Mouse (Mus musculus) c-Kit-positive CD71-positive TER-119-negative erythroid progenitor cells, embryonic 14.5 days (primary cell): Measurements from ENCODE around the gene Kalrn.
A peak's percentile ranks its signal among the peaks of the same experiment; 100 is the strongest.

Experiments used
- DNase-seq: peaks from one replicate; pipeline ENCODE4 v3.0.0-alpha.2; 2013; ENCODE audit warnings: low read depth

Kalrn gene

DNA sequence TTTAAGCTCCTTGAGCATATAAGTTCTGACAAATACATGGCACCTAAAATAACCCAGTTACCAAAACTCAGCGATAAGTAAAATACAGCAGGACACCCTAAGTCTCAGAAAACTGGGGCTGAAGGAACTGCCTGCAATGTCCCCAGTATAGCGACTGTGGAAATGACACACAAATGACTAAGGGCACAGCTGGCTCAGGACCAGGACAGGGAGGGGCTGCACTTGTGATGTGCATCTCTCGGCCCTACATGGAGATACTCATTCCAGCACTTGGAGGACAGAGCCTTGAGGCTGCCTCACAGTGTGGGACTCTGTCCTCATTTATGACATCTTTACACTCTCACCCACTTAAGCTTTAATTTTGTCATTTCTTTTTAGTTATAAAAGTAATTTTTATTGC, 497.2 kb downstream of the Kalrn start:
- DNase-seq = no peak

DNA sequence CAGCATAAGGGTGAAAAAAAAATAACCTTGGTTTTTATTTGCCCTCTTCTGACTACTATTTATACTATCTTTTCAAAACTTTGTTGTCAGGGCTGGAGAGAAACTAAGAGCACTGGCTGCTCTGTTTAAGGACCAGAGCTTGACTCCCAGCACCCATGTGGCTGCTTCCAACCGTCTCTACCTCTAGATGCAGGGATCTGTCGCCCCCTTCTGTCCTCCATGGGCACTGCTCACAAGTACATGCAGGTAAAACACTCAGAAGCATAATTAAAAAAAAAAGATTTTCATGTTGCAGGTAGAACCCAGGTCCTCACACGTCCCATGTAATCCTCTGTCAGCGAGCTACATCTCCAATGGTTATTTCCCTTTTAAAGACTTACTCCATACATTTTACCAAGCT, 499.4 kb downstream of the Kalrn start:
- DNase-seq = no peak

DNA sequence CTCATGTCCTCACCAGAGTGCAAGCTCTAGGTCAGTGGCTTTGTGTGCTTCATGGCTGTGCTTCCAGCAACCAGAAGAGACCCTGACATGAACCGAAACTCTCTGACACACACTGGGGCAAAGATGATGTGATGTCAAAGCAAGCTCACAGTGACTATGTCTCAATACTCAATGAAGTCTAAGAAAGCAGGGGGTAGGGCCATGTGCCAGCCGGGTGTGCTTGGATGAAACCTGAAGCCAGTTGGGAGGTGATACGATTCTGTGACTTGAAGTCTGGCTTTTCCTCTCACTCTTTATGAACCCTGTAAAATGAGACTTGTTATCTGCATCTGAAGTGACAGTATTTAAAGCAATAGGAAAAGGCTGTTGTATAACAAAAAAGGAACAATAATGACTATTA, 501.2 kb downstream of the Kalrn start:
- DNase-seq = no peak

DNA sequence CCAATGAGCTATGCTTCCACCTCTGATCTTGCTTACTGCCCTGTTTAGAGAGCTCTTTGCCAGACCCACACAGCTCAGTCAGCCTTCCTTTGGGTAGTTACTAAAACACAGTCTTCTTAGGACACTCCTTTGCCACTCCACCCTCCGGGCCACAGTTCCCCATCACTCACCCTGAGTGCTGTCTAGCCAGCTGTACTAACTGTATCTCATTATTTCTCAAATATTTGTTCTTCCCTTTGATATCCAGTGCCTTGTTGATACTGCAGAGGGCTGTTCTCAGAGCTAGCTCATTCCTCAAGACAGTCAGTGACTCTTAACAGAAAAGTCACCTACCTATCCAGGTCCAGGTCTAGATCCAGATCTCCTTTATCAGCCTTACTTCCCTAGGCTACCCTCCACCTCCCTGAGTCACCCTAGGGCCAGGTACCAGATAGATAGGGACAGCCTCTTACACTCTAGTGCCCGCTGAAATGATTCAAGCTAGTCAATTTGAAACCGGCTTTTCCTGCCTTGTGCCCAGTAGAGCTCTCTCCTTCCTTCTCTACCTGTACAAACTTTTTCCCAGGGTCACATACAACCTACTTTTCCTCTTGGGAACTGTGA, 502.0 kb downstream of the Kalrn start:
- DNase-seq = no peak

DNA sequence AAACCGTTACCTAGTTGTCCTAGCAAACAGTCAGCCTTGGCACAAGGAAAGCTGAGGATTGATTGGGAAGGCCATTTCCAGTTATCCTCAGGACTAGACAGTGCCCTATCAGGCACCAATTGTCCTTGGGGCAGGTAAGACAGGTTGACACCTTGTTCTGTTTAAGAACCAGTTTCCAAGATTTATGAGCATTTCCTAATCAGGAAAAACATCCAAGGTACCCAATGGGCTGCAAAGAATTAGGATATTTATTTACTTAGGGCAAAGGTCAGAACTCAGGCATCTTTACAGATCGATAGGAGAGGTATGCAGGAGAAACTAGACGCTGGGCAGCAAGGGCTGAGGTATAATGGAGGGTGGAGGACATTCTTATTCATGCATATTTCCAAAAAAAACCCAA, 503.9 kb downstream of the Kalrn start:
- DNase-seq = no peak

DNA sequence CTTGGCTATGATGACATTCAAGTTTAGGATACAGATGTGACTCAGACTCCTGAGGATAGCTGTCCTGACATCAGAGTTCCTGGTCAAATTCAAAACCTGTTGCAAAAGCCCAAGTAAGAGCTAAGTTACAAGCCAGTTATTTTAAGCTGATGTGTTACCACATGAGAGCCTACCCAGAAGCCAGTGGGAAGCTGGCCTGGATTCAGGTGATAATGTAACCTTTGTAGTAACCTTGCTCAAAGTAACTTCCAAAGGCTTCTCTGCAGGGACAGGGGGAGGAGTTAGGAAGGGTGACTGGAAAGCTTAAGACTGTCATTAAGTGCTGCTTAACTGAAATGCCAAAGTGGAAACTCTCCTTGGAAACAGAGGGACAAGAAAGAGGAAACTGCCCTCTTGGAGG, 506.4 kb downstream of the Kalrn start:
- DNase-seq = no peak

DNA sequence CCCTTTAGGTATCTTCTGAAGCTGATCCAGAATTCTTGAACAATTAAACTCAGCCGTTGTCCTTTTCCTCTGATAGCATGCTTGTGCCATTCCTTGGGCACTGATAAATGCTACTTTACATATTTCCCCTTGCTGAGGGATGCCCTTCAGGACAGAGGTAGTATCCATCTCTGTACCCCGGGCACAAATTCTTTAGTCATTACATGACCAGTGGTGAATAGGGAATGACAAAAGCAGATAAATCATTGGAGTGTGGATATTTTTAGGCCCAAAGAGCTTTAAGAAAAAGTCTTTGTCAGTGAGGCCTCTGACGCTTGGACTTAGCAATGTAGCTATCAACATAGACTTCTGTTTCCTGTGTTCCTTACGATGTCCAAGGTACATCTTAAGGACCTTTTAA, 507.0 kb downstream of the Kalrn start:
- DNase-seq = no peak

DNA sequence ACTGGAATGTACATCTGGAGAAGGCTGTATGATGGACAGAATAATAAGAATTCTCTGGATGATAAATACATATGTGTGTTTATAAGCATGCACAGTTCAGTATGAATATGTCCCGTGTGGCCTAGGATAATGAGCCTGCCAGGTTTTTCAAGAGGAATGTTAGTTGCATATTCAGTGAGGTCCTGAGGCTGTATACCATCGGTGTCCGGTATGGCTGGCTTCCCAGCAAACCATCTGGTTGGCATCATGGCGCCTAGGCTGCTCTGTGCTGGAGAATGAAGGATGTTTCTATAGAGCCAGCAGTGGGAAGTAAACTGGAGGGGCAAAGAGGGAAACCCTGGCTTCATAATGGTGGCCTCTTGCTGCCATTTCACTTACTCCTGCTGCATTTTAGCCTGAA, 510.0 kb downstream of the Kalrn start:
- no peak for DNase-seq

DNA sequence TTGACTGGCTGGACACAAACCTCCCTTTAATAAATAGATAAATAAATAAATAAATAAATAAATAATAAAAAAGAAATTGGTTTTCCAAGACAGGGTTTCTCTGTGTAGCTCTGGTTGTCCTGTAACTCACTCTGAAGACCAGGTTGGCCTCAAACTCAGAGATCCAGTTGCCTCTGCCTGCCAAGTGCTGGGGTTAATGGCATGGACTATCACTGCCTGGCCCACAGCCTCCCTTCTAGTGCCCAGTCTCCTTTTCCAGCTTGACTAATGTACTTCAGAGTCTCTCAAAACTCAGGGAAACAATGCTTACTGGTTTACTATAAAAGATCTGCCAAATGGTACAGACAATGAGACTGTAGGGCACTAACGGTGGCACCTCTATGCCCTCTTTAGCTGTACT, 511.7 kb downstream of the Kalrn start:
- no peak for DNase-seq

DNA sequence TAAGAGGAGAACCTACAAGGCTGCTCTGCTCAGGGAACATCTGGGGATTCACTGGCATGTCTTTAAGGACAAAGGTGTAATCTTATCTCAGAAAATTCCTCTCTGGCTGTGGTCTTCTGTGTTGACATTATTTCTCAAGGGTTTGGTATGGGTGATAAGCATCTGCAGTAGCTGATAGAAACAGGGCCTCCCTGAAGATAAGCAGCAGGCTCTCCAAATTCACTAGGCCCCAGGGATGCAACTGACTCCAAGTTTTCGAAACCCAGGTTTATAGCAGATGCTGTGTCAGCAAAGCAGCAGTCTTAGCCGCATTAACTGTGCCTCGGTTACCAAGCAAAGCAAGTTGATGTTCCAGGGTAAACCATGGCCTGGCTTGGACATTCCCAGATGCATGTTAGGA, 514.7 kb downstream of the Kalrn start:
- no peak for DNase-seq

DNA sequence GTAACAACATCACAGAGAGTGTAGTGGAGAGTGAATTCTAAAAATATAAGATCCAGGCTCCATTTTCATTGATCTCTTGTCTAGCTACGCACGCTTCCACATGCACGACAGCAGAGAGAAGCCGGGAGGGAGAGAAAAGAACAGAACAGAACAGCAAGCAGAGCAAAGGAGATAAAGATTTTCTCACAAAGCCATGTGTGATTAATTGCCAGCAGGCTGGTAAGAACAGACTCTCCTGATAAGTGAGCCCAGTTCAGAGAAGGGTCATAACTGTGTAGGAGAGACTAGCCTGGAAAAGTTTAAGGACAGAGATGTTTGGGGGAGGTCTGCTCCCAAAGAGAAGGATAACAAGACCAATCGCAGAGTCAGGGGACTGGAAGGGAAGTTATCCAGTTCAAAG, 515.9 kb downstream of the Kalrn start:
- DNase-seq = no peak

DNA sequence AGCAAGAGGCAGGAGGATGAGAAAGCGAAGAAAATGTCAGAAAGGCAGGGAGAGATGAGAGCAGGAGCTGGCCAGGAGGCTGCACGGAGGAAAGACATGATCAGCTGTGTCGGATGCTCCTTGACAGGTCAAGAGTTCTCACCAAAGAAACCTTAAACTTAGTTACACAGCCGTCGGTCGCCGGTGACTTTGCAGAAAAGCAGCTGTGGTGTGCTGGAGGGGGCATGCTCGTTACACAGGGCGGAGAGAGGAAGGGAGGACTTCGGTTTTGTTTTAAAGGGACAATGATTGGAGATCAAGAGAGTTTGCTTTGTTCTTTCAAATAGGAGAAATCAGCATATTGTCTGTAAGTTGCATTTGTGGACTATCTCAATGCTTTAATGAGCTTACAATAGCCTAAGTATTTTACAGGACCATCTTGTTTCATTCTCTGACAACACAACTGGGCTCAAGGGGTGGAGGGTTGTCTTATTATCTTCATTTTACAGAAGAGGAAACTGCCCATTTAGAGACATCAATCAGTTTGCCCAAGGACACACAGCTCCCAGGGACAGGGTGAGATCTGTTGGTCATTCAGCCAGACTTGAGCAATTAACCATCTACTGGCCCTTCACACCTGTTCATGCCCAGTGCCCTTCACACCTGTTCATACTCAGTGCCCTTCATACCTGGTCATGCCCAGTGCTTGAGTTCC, 516.8 kb downstream of the Kalrn start:
- no peak for DNase-seq

DNA sequence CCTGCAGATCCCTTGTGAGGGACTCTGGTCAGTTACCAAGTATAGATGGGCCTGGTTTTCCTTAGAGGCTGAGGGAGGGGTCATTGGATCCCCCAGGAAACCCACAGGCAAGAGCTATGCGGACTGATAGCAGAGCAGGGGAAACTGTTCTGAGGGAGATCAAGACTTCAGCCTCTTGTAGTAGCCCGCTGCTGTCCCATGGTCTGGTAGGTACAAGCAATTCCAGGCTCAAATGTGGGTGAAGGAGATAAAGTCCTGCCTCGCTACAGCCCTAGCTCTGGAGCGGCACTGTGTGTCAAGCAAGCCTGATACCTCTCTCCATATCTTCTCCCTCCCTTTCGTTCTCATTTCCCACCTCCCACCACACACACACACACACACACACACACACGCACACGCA, 523.2 kb downstream of the Kalrn start:
- peak; percentile 61 for DNase-seq

DNA sequence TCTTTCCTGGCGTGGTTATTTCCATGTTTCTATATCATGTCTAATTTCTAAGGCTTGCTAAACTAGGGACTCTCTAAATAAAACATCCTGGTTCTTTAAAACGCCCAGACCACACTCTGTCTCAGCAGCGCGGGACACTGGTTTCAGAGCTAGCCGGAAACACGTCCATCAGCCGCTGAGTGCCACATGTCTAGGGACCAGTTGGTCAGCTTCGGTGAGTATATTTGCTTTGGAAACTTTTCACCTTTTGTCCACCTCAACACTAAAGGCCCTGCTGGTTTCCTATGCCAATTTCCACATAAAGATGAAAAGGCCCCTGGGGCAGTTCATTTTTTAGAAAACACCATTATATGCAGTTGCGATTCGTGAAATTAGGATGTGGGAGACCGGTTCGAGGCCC, 524.0 kb downstream of the Kalrn start:
- DNase-seq = no peak

DNA sequence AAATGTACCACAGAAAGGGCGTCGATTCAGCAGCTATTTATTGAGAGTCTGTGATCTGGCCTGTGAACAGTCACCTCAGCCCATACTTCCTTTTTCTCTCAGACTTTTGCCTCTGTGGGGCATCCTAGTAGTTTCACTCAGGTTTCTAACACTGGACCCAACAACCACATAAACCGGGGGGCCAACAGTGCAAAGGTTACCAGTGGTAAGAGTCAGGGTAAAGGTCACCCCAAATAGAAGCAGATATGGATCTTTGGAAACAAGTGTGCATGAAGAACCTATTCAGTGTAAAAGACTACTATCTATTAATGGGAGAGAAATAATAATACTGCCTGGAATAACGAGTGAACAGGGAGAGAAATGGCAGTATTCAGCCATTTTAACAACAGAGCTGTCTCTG, 525.1 kb downstream of the Kalrn start:
- DNase-seq = no peak

DNA sequence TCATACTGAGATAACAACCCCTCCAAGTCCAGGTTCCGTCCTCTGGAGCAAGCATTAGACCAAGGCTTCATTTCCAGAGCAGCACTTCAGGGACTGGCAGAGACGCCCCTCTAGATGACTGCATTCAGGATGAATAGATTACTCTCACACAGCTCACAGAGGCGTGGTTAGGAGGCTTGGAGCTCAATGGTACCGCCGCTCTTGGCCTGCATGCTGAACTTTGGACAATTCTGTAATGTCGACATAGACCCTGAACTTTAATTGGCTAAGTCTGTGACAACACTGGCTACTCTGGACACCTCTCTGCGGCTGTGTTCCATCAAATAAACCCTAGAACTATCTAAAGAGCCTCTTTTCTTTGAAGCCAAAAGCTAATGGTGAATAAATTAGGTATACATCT, 525.8 kb downstream of the Kalrn start:
- no peak for DNase-seq

DNA sequence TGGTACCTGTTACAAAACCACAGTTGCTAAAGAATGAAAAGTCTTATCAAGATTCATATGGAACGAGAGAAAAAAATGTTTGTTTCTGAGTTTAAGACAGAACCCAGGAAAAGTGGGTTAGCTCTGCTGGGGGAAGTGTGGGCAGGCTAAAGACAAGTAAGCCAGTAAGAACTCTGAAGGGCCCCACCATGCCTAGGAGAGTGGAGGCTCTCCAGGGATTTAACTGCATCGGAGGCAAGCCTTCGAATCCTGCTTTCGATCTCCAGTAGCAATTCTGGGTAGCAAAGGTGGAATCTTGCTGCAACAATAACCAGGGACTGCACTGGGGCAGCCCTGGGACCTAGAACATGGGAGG, 526.3 kb downstream of the Kalrn start:
- DNase-seq = no peak

DNA sequence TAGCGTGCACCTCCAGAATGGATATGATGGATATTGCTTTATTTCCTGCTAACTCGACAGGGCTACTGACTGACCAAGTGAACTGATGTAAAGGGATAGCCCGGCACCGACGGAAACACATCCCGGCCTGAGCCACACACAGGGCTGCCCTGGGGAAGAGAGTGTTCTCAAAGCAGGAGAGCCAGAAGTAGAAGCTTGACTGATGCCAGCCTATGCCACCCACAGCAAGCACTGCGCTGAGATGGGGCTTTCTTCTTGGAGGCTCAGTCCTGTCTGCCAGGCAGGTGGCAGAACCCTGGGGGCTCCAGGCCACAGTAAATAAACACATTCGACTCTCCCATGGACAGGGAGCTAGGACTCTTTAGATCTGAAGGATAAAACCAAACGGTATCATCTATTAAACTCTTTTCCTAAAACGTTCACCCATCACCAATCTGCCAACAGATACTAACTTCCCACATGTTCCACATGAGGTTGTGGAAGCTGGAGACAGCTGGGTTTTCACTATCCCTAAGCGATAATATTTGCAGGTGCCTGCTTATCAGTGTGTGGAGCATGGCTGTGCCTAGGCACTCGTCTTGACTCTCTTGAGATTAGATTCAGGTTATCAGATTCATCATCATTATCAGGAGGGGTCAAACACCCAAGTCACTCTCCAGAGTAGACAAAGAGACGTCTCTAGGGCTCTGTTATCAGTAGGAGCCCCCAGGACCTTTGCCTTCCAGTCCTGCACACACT, 526.9 kb downstream of the Kalrn start:
- DNase-seq = no peak

DNA sequence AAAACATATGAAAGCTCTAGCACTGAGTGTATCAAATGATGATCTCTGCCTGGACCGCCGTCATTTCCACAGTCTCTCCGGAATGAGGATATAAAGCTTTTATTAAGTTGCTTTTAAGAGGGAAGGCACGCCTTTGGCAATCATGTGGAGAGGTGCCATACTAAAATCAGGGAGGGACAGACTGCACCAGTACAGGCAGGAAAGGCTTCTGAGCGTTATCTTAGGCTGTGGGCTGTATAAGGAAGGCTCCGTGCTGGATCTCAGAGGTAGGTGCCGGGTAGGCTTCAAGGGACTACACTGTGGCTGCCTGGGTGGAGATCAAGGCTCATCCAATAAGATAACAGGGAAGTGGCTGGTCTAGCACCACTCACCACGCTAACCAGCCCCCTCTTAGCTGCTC, 528.8 kb downstream of the Kalrn start:
- no peak for DNase-seq

DNA sequence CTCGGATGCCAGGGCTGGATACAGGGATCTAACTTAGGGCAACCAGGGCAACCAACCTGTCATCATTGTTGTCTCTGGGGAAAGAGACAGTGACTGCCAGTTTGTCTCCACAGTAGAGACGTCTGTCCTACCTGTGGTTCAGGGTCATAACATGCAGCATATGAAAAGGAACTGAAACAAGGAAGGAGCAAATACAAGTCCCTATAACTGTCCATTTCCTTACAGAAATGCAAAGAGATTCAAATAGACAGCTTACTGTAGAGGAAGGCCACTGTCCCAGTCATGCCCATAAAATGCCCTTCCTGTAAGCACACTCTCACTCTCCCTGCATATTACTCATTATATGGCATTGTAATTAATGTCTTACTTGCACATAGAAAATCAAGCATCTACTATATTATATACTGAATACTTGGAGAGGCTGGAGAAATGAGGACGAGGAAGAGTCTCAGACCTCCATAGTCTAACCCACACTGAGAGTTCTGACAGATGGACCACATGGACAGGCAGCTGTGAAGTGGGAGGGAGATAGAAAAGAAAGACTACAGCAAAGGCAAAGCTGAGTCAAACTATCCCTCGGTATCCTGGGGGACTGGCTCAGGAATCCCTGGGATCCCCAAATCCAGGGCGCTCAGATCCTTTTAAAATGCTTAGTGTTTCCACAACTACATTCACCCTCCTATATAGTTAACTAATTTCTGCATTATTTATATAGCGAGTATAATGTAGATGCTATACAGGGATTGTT, 530.1 kb downstream of the Kalrn start:
- no peak for DNase-seq

DNA sequence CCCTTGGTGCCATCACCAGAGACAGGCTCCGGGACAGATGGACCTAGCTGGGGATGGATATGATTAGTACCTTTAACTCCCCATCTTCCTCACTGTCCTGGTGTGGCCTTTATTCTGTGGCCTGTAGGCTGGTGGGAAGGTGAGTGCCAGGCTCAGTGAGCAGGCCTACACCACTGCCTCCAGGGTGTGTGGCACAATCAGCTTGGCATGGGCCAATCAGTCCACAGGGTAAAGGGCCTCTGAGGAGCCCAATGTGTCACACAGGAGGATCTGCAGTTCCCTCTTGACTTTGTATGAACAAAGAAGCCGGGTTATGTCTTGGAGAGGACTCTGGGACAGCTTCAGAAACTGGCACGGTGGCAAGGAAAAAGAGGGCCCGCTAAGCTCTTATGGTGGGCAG, 530.7 kb downstream of the Kalrn start:
- DNase-seq = no peak

DNA sequence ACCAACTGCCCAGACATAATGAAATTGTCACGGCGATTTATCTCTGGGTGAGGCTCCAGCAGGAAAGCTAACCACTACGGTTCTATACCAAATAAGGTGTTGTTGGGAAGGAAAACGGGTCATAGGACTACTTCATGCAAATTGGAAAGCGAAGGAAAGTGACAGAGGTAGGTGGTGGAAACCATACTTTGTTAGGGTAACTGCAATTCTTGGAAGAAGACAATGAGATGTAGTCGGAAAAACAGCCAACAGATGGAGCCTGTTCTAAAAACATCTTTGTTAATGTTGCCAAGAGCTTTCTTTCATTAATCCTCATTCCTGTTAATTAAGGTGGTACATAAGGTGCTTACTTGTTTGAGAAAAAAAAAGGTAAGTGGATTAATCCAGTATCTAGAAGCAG, 533.1 kb downstream of the Kalrn start:
- no peak for DNase-seq

DNA sequence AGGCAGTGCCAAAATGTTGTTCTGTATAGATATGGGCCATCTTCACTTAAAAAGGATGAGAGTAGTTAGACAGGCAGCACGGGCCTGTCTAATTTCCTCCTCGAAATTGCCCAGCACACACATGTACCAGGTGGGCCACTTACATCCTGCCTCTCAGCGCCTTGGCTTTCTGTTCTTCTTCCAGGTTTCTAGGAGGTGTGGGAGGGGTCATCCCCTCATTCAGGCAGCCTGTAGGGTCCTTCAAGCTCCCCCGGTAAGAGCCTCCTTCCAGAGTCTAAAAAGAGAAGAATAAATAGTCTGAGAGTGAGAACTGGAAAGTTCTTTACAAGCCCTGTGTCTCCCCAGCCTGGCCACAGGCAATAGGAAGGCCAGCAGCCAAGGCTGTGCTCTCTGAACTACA, 533.6 kb downstream of the Kalrn start:
- DNase-seq = no peak
